Mouse (Mus musculus): ENCODE measurements at regions not wholly inside any gene's neighbourhood (a gene's known extent, or its start where the extent isn't known, plus 50 kb on each side); places are given as distances from the start of the nearest gene placed in this dataset.

DNA sequence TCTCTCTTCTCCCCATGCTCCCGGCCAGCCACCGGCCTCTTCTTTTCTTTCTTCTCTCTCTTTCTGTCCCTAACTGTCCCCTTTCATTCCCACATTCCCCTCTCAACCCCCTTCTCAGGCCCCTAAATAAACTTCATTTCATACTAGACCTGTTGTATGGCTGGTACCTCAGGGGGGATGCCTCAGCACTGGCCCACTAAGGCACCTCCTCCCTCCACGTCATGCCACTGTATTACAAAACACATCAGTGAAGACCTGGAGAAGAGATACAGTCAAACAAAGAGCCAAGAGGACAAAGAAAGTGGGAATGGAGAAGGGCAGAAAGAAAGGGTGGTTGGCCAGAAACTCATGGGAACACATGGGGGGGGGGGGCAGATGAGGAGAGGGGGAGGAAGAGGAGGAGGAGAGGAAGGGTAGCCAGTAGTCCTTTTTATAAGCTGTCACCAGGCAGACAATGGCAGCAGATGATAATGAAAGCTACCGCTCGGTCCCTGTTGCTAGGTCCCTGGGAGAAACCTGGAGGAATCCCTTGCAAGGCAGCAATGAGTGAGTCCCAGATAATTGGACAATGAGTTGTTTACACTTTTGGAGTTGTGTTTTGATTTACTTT, 224.5 kb upstream of the Pfn2 start:
- TF ChIP-seq CTCF (IDR thresholded peaks at IDR 0.05; ENCODE audit: borderline replicate concordance, insufficient read depth, low read length) (no peak), POLR2A (IDR thresholded peaks at IDR 0.05; ENCODE audit: low read depth, low read length) (no peak)
